In the genomic region with DNA sequence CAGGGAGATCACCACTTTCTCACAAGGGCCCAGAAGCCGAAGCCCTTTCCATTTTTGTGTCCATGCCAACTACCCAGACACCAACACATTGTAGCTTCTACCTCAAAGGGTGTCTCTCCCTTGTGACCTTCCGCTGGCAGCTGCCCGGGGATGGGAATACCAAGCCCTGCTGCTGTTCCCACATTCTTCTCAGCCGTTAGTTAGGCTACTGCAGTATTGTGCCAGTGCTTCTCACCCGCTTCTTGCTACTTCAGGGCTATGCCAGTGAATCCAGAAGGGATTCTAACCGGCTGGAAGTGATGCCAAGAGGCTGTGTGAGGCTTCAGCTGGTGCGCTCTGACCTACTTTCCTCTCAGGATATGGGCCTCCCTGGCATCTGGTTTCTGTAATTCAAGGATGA, we compare ENCODE assay signal across 11 mouse cellular contexts.
A peak's percentile ranks its signal among the peaks of the same experiment; 100 is the strongest.
DNase-seq lines count a peak whose midpoint lies in the region; ATAC-seq lines count a peak whose summit lies in the region.
"Had no signal": no experiment of that assay in that cellular context is flagged by ENCODE, and none has a peak within 500 bp of the region (broad histone marks: within the 10 kb centered on the region; RNA-seq: fewer than 3 reads in every experiment).

No protein-coding gene starts in this region.

- no peaks in the 10 kb centered on the region for H3K9me3 ChIP-seq in hindbrain, embryonic 14.5 days (ENCODE audit: control insufficient read depth, low read length)
- no peaks in the 10 kb centered on the region for H3K9me3 ChIP-seq in hindbrain, embryonic 10.5 days
- no peaks in the 10 kb centered on the region for H3K9me3 ChIP-seq in midbrain, embryonic 13.5 days
- H3K9me3 ChIP-seq: embryonic facial prominence, embryonic 12.5 days; limb, embryonic 13.5 days; neural tube, embryonic 12.5 days had no signal

- H3K4me3 ChIP-seq in hindbrain, embryonic 14.5 days (replicated peaks; ENCODE audit: low read length) = no peak overlapping the region
- H3K4me3 ChIP-seq in hindbrain, embryonic 10.5 days = no peak overlapping the region
- H3K4me3 ChIP-seq in midbrain, embryonic 13.5 days (replicated peaks) = no peak overlapping the region
- H3K4me3 ChIP-seq: embryonic facial prominence, embryonic 12.5 days; limb, embryonic 13.5 days; neural tube, embryonic 12.5 days had no signal

- no peaks in the 10 kb centered on the region for H3K36me3 ChIP-seq in hindbrain, embryonic 14.5 days (replicated peaks; ENCODE audit: control insufficient read depth, insufficient read depth)
- no peaks in the 10 kb centered on the region for H3K36me3 ChIP-seq in hindbrain, embryonic 10.5 days
- H3K36me3 ChIP-seq in midbrain, embryonic 13.5 days = no peaks in the 10 kb centered on the region
- H3K36me3 ChIP-seq: limb, embryonic 13.5 days; neural tube, embryonic 12.5 days had no signal

- peaks cover 14% of the 10 kb centered on the region for H3K4me1 ChIP-seq in hindbrain, embryonic 14.5 days (replicated peaks; ENCODE audit: control insufficient read depth, insufficient read depth, low read length)
- H3K4me1 ChIP-seq in hindbrain, embryonic 10.5 days (replicated peaks) = peaks cover 14% of the 10 kb centered on the region
- 0 out of 2 replicates have a peak, but pooled peaks cover 15% of the 10 kb centered on the region for H3K4me1 ChIP-seq in midbrain, embryonic 13.5 days (replicated peaks)

- H3K9ac ChIP-seq in hindbrain, embryonic 14.5 days = no peak overlapping the region
- no peak overlapping the region for H3K9ac ChIP-seq in midbrain, embryonic 13.5 days (replicated peaks)
- H3K9ac ChIP-seq: embryonic facial prominence, embryonic 12.5 days; limb, embryonic 13.5 days; neural tube, embryonic 12.5 days had no signal

- no peak overlapping the region for H3K4me2 ChIP-seq in hindbrain, embryonic 14.5 days (replicated peaks)
- H3K4me2 ChIP-seq in midbrain, embryonic 13.5 days (replicated peaks) = no peak overlapping the region
- H3K4me2 ChIP-seq: embryonic facial prominence, embryonic 12.5 days; limb, embryonic 13.5 days; neural tube, embryonic 12.5 days had no signal

- ATAC-seq in hindbrain, embryonic 14.5 days (ENCODE audit: low FRiP score) = no peak
- no peak for ATAC-seq in midbrain, embryonic 13.5 days

- WGBS in hindbrain, embryonic 14.5 days = 80% methylated on average over 7 of the region's 7 CpGs
- 90% methylated on average over 7 of the region's 7 CpGs for WGBS in hindbrain, embryonic 10.5 days
- 92% methylated on average over 7 of the region's 7 CpGs for WGBS in midbrain, embryonic 13.5 days

- no peaks in the 10 kb centered on the region for H3K27me3 ChIP-seq in hindbrain, embryonic 14.5 days (ENCODE audit: control insufficient read depth, insufficient read depth, low read length)
- H3K27me3 ChIP-seq in hindbrain, embryonic 10.5 days (ENCODE audit: insufficient read depth, poor library complexity, severe bottlenecking) = no peaks in the 10 kb centered on the region
- no peaks in the 10 kb centered on the region for H3K27me3 ChIP-seq in midbrain, embryonic 13.5 days
- H3K27me3 ChIP-seq: embryonic facial prominence, embryonic 12.5 days; limb, embryonic 13.5 days; neural tube, embryonic 12.5 days had no signal

- peak overlapping the region; percentile 7; the same call in 1 of the 2 replicates for H3K27ac ChIP-seq in hindbrain, embryonic 14.5 days
- H3K27ac ChIP-seq in hindbrain, embryonic 10.5 days = no peak overlapping the region
- no peak overlapping the region for H3K27ac ChIP-seq in midbrain, embryonic 13.5 days
- H3K27ac ChIP-seq: embryonic facial prominence, embryonic 12.5 days; limb, embryonic 13.5 days; neural tube, embryonic 12.5 days had no signal

- no peak for DNase-seq in hindbrain, embryonic 14.5 days (ENCODE audit: low spot score)
- DNase-seq in hindbrain, embryonic 10.5 days (ENCODE audit: low spot score) = no peak
- DNase-seq in cerebellum, adult 11-12 months = peak; percentile 71
- DNase-seq in gastrocnemius, postnatal 25 days = peak; percentile 48
- DNase-seq in retina, postnatal 1 day = peak; percentile 92
- no peak for DNase-seq in urinary bladder, adult 2 months (ENCODE audit: low spot score)
- no peak for DNase-seq in urinary bladder, postnatal 36 days (ENCODE audit: low spot score in 2 of 2)

Comparison
In these comparisons a context has a peak if more than half of its experiments do, and no peak if none do; other contexts are left out.
1. DNase-seq: peak in cerebellum, adult 11-12 months (single experiment), gastrocnemius, postnatal 25 days (single experiment) and retina, postnatal 1 day (single experiment); none in hindbrain, embryonic 14.5 days (single experiment), hindbrain, embryonic 10.5 days (single experiment), urinary bladder, adult 2 months (single experiment) and urinary bladder, postnatal 36 days (0 of 2).